Mouse (Mus musculus) brown adipose tissue, adult 24 weeks (tissue): ENCODE measurements at regions not wholly inside any gene's neighbourhood (a gene's known extent, or its start where the extent isn't known, plus 50 kb on each side); places are given as distances from the start of the nearest gene placed in this dataset.

Source experiments
- H3K27ac ChIP-seq: fragments of 200-500 bp; replicated peaks from 2 replicates; pipeline ENCODE4 v1.5.1; 2012; ENCODE audit warnings: low read depth, mild to moderate bottlenecking, low read length
- H3K4me1 ChIP-seq: fragments of 200-500 bp; 2 replicates; pipeline ENCODE4 v1.6.1; 2012; ENCODE audit warnings: low read length, mixed read lengths; ENCODE audit not compliant: control insufficient read depth, insufficient read depth, insufficient read length
- H3K4me3 ChIP-seq: fragments of 200-500 bp; 2 replicates; pipeline ENCODE4 v1.5.1; 2012; ENCODE audit warnings: low read depth, mild to moderate bottlenecking, low read length, moderate library complexity; ENCODE audit not compliant: insufficient read depth

DNA sequence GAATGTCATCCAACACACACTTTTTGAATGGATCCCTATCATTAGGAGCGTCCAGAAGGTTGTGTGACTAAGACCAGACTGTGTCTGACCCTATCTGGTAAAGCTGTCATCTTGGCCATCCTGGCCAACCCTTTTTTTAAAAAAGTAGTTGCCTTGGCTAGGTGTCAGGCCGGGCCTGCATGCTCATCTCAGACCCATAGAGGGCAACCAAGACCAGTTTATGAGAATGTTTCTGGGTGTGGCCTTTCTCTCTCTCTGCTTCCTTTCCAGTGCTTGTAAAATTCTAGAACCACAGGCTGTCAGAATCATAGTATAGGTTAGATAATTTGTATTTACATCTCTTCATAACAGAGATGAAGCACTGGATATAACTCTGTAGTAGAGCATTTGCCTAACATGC is 62.8 kb upstream of the Las1l start:
- Histone ChIP-seq H3K27ac (no peak overlapping the region), H3K4me1 (no peaks in the 10 kb centered on the region), H3K4me3 (no peak overlapping the region)

DNA sequence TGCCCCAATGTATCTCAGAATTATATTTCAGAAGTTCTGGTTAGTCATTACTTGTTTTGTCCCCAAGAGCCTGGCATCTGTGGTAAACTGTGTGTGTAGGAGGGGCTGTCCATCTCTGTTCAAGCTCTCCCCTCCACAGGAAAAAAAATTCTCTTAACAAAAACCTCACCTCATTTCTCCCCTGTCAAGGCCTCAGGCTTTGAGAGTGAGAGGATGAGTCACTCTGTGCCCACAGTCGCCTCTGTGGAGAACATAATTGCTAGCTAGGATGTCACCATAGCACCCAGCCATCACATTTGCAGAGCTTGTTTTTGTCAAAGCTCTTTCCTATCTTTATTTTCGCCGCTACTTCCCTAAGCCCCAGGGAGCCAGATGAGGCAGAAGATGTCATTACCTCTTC is 63.6 kb upstream of the Las1l start:
- no peak overlapping the region for H3K27ac ChIP-seq
- no peaks in the 10 kb centered on the region for H3K4me1 ChIP-seq
- H3K4me3 ChIP-seq, result no peak overlapping the region

DNA sequence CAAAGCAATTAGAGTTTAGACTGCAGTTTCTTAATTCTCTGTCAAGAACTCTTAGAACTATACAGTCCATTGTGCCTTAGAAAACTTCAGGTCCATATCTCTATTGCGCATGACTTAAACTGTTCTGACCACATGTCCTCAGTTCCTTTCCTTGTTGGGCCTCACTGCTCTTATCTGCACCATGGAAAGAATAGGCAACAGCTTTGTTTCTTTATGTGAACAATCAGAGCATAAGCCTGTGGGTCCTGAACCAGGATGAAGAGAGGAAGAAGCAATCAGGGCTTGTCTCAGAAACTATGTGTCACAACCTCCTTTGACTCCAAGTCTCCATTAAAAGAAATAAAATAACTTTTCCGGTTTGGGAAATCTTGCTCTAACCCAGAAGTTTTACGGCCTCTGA is 68.6 kb upstream of the Las1l start:
- peak overlapping the region; percentile 90 for H3K27ac ChIP-seq
- no peak overlapping the region for H3K4me3 ChIP-seq
- no peaks in the 10 kb centered on the region for H3K4me1 ChIP-seq

DNA sequence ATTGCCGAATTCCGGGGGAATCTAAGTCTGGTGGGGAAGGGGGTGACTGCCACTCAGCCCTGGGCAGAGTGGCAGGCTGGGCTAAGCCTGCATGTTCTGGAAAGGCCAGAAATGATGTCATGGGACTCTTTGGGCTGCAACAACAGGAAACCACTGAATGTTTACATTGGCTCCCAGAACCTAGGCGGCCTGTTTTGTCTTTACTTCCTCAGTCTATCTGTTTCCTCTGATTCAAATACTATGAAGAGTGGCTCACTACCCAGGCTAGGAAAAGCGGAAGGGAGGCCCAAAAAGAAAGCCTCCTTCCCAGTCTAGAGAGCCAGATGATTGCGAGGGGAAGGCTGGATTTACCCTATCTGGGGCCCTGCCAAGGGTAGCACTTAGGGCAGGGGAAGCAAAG is 69.1 kb upstream of the Las1l start:
- H3K4me3 ChIP-seq, result no peak overlapping the region
- H3K27ac ChIP-seq, result peak overlapping the region; percentile 90
- H3K4me1 ChIP-seq, result no peaks in the 10 kb centered on the region

DNA sequence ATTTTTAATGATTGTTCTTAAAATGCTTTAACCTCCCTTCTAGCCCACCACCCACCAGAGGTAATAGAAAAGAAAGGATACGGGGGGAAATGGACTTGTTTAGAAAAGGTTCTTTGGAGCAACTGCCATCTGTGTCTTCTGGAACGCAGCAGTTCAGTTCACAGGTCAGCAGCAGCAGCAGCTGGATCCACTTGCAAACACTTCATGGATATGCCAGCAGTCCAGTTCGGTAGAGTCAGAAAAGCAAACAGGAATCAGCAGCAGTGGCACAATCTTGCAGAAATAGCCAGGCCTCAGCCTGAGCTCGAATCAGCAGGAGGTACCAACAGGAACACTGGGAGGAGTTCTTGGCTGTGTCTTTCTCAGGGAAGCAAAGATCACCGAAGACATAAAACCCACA is 64.3 kb upstream of the Msn start:
- Histone ChIP-seq H3K4me3 (no peak overlapping the region), H3K4me1 (no peaks in the 10 kb centered on the region), H3K27ac (no peak overlapping the region)

DNA sequence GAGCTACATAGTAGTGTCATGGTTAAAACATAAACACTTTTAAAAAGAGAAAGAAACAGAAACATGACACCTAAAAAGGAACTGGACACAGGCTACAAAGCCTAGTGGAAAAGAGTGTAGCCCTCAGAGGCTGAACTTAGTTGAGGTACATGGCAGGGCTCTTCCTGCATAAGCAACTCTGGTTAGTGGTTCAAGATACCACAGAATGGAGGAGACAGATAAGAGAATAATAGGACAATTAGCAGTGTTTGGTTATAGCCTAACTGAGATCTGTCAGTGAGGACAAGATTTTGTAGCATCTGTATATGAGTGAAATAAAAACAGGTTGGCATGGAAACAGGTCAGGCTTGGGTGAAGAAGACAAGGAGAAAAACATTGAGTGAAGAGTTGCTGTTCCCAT is 60.5 kb upstream of the Msn start:
- no peaks in the 10 kb centered on the region for H3K4me1 ChIP-seq
- H3K4me3 ChIP-seq, result no peak overlapping the region

DNA sequence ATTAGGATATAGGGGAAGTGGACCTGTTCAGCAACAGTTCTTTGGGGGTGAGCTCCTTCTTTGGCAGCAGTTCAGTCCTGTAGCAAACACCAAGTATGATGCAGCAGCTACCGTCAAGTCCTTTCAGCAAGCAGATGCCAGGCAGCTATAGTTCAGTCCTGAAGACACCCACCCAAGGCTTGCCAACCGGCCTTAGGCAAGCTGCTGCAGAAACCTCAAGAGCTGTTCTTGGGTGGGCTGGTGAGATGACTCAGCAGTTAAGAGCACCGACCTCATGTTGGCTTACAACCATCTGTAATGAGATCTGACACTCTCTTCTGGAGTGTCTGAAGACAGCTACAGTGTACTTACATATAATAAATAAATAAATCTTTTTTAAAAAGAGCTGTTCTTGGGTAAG is 53.6 kb upstream of the Msn start:
- Histone ChIP-seq H3K27ac (no peak overlapping the region), H3K4me3 (no peak overlapping the region), H3K4me1 (no peaks in the 10 kb centered on the region)

More for the DNA sequence above, 60.5 kb upstream of the Msn start:
- H3K27ac ChIP-seq, result no peak overlapping the region
